Mouse (Mus musculus) liver, adult 2 months (tissue): ENCODE data around the gene Fanca.

Experiments used
- CTCF ChIP-seq: fragments of 200-500 bp; IDR thresholded peaks from 2 replicates; pipeline ENCODE4 v1.5.1; 2011; ENCODE audit warnings: low read depth, low read length, control low read depth
- POLR2A ChIP-seq: fragments of 200-500 bp; IDR thresholded peaks from 2 replicates; pipeline ENCODE4 v1.6.1; 2011; ENCODE audit warnings: low read length, control low read depth; ENCODE audit not compliant: insufficient read depth; ENCODE audit errors: extremely low read depth

DNA sequence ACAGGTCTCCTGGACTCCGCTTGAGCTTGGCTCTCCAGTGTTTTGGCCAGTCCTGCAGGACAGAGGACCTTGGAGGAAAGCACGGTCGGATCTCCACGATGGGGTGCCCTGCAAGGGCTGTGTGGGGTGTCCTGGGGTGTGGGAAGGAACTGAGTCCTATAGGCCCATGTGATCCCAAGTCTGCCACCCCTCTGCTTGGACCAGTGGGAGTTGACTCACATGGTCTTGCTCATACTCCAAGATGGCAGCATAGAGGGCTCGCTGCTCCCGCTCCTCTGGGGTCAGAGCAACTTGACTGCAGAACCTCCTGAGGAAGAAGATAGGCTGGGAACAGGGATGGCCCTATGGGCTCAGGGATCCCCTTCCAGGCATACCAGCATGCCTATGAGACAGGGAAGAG lies 70.6 kb downstream of the Fanca start:
- TF ChIP-seq CTCF (no peak), POLR2A (no peak)
